Mouse (Mus musculus) C2C12 (cell line): ENCODE data around the gene Sdad1.

Experiments used
- CEBPB ChIP-seq: IDR thresholded peaks from one replicate; pipeline ENCODE4 v1.6.1; 2011; ENCODE audit warnings: low read depth, mild to moderate bottlenecking, control low read depth, moderate library complexity
- CTCF ChIP-seq: IDR thresholded peaks from one replicate; pipeline ENCODE4 v1.5.1; 2011; ENCODE audit not compliant: control insufficient read depth, insufficient read depth, insufficient read length
- MAX ChIP-seq: IDR thresholded peaks from one replicate; pipeline ENCODE4 v1.6.1; 2011; ENCODE audit warnings: mild to moderate bottlenecking, control low read depth

DNA sequence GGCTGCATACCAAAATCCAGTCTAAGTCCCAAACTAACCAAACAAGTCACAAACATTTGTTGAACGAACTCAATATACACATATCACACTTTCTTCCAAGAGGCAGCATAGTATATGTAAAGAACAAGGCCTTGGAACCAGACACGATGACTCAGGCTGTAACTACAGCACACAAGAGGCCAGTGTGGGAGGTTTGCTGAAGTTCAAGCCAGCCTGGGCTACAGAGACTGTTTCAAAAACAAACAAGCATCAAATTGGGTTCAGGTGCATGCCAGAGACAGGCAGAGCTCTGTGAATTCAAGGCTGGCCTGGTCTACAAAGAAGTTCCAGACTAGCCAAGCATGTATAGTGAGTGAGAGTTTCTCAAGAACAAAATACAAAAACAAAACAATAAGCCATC is 15.8 kb downstream of the Sdad1 start:
- TF ChIP-seq CTCF (no peak), MAX (no peak), CEBPB (no peak)
